ENCODE assay signal across 8 mouse cellular contexts in genomic region chr16:34343968-34344367, GRCm38 (mm10).
DNase-seq lines count a peak whose midpoint lies in the region; ATAC-seq and TF ChIP-seq lines count a peak whose summit lies in the region.

No protein-coding gene starts in this region.

- H3K4me1 ChIP-seq in liver, postnatal 0 days (ENCODE audit: insufficient read depth) = no peaks in the 10 kb centered on the region

- no peaks in the 10 kb centered on the region for H3K36me3 ChIP-seq in liver, postnatal 0 days (replicated peaks; ENCODE audit: insufficient read depth, low read length)

- no peaks in the 10 kb centered on the region for H3K27me3 ChIP-seq in liver, postnatal 0 days (ENCODE audit: insufficient read depth, low read length)

- H3K4me2 ChIP-seq in liver, postnatal 0 days (ENCODE audit: low read depth, low read length) = no peak overlapping the region

- no peak overlapping the region for H3K27ac ChIP-seq in liver, postnatal 0 days (ENCODE audit: low read depth)

- no peak overlapping the region for H3K4me3 ChIP-seq in liver, postnatal 0 days (ENCODE audit: low read depth, low read length)

- no peak for TF ChIP-seq EP300 in liver, postnatal 0 days (IDR thresholded peaks at IDR 0.05; ENCODE audit: low read depth)

- no peak for ATAC-seq in liver, postnatal 0 days

- H3K9ac ChIP-seq in liver, postnatal 0 days (replicated peaks) = no peak overlapping the region

- no peaks in the 10 kb centered on the region for H3K9me3 ChIP-seq in liver, postnatal 0 days (ENCODE audit: low read length)

- DNase-seq in cerebellum, adult 18-20 months = peak; percentile 25 to 30
- DNase-seq in cerebellum, adult 11-12 months = no peak
- peak; percentile 35 for DNase-seq in liver, postnatal 0 days
- no peak for DNase-seq in liver
- peak; percentile 42 for DNase-seq in embryo, embryonic 9.5 days (ENCODE audit: extremely low spot score)
- DNase-seq in kidney, adult 8-10 months = peak; percentile 56 to 79
- peak; percentile 88 for DNase-seq in lung, postnatal 36 days
- no peak for DNase-seq in spleen, adult 18-20 months

- TF ChIP-seq CTCF in liver, postnatal 0 days (IDR thresholded peaks at IDR 0.05; ENCODE audit: low read depth) = peak; percentile 68

- 67% methylated on average over 1 of the region's 1 CpGs for WGBS in liver, postnatal 0 days (ENCODE audit: insufficient replicate concordance)

Comparison
In these comparisons a context has a peak if more than half of its experiments do, and no peak if none do; other contexts are left out.
1. DNase-seq: peak in cerebellum, adult 18-20 months (2 of 2), liver, postnatal 0 days (single experiment), embryo, embryonic 9.5 days (single experiment), kidney, adult 8-10 months (2 of 2) and lung, postnatal 36 days (single experiment); none in cerebellum, adult 11-12 months (single experiment), liver (single experiment) and spleen, adult 18-20 months (0 of 2).